Mouse (Mus musculus) CD4-positive, CD25-positive, alpha-beta regulatory T cell, adult 4 months (primary cell): ENCODE data around the gene Gm16181. TPM values are rescaled to one million over a fixed set of nuclear protein-coding genes. Genes with fewer than 3 reads are reported as not detected.
A peak's percentile ranks its signal among the peaks of the same experiment; 100 is the strongest.
"Not testable (repeated sequence)": the region's sequence is repeated elsewhere in the genome, so short reads cannot be mapped to it uniquely, and the experiment has no call there.

Experiments
- ATAC-seq: one replicate; pipeline ENCODE4 v1.8.0; 2017
- polyA plus RNA-seq, 2 experiments: library from polyadenylated mRNA; unstranded; fragments of 100-300 nt; shearing (Covaris generic); gene quantifications; one replicate each; pipeline ENCODE4 v1.2.1; 2017

Gm16181 gene
- polyA plus RNA-seq, 2 experiments from 2014 or later, result 0.79 to 1.4 TPM

DNA sequence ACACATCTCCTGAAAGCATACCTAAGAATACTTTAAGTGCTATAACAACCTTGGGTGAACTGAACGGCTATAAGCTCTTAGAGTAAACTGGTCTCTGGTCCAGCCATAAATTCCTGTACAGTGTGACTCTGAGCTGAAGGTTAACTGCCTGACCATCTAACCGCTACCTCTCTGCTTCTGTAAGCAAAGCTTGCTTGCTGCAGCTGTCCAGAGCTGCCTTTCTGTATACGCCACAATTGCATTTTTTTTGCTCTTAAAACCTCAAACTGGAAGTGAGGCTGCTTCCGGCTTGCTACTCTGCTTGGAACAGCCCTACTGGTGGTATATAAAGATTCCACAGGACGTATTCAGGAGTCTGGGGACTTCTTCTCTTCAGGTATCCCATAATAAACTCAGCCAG is 12.0 kb downstream of the Gm16181 start:
- ATAC-seq, result peak; percentile 16

DNA sequence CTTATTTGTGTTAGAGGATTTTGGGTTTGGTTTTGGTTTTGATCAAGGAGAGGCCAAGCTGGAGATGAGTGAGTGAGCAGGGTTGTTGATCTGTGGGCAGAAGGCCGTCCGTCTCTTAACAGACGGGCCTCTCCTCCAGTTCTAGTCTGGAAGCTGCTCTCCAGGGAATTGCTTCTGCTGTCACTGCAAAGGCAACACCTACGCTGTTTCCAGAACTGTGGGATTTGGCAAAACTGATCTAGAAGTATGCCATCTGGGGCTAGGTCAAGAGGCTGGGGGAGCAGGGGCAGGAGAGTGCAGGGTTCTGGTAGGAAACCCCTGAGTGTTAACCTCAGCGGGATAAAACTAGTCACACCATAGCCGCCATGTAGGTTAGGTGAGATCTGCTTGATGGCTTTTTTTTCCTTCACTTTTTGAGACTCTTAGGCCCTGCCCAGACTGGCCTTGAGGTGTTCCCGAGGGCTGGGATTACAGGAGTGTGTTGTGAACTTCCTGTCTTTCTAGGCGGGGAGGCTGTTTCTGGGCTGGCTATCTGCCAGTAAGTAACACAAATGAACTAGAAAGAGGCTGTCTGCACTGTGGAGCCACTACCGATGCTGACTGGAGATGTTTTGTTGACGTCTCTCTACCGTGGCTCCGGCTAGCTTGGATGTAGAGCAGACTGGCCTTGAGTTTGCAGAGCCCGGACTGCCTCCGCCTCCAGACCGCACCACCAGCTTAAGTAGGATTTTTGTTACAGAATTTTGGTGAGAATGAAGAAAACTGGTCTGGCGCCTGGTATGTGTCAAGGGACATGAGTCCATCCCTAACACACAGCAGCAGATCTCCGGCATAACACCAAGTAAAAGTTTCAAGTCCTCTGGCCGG is 12.7 kb downstream of the Gm16181 start, which contains the start of gene Atp6v1g2:
Gene Atp6v1g2 (plus strand): TSS at position 547 of the 867 bp plus-strand sequence.
- ATAC-seq, result no peak

DNA sequence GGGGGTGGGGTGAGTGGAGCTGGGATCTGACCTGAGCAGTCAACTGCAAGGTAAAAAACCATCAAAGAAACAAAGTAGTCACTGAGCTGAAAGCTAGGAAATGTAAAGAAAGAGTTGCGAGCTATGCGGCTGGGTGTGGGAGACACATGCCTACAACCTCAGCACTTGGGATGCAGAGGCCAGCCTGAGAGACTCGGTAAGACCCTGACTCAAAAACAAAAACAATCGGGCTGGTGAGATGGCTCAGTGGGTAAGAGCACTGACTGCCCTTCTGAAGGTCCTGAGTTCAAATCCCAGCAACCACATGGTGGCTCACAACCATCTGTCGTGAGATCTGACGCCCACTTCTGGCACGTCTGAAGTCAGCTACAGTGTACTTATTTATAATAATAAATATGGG is 13.5 kb downstream of the Gm16181 start:
- ATAC-seq, result not testable (repeated sequence)

- ATAC-seq, result no peak
These were observed 14.3 kb downstream of the Gm16181 start for GRCm38 (mm10) chr17:35234903-35235302.

DNA sequence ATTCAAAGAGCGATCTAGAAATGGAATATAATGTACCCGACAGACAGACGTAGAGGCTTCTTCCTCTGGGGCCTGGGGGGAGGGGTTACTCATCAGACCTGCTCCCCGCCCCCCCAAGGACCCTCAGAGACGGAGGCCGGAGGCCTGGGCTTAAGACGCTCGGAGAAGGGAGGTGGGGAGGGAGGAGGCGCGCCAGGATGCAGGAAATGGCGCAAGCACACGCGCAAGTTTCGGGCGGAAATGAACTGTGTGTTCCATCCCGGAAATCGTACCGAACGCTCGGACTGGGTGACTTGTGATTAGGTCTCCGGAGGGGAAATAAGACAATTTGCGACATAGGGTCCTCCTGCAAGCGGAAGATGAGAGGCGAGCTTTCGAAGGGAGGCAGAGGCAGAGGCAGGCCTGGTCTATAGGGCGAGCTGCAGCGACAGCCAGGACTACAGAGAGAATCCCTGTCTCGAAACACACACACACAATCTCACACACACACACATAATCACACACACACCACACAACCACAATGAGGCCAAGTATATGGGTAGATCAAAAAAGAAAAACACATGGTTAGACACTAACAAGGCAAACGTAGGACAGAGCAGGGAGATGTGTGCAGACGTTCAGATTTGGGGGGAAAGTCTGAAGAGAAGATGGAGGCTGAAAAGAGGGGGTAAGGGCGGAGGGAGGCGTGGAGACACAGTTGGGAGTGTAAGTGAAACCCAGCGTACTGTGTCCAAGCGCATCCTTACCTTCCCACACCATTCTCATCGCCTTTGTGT is 15.2 kb downstream of the Gm16181 start, which contains the start of gene Nfkbil1:
Gene Nfkbil1 (minus strand): TSS at position 179 of the 776 bp plus-strand sequence.
- ATAC-seq, result peak; percentile 60

- ATAC-seq, result peak; percentile 64
These were observed 15.7 kb downstream of the Gm16181 start for GRCm38 (mm10) chr17:35236390-35236746.

DNA sequence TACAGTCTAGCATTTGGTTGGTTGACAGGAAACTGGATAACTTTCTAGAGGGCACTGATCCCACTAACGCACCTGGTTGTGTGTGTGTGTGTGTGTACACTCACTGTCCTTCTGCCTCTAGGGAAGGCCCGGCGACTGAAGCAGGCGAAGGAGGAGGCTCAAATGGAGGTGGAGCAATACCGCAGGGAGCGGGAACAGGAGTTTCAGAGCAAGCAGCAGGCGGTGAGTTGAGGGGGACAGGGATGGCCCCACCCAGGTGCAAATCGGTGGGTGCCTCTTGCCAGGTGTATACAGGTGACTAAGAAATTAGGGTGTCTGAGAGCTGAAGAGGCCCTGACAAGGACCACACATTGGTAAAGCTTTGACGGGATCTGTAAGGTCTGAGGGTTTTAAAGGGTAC is 16.4 kb downstream of the Gm16181 start:
- no peak for ATAC-seq

GRCm38 (mm10) chr17:35237504-35237903 is 16.9 kb downstream of the Gm16181 start:
- ATAC-seq, result no peak

DNA sequence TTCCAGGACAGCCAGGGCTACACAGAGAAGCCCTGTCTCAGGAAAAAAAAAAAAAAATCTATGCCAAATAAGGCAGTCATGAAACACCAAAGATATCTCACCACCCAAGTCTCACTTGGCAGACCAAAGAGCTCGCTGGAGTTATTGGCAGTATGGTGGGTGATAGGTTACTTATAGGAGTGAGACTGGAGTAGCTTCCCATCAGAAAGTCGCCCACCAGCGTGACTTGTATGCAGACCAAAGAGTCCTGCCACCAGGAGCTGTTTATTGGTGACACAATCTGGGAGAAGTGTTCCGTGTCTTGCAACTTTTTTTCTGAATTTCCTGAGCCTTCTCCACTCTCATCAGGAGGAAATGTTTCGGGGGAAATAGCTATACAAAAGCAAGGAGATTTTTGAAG is 19.1 kb downstream of the Gm16181 start:
- ATAC-seq, result no peak

DNA sequence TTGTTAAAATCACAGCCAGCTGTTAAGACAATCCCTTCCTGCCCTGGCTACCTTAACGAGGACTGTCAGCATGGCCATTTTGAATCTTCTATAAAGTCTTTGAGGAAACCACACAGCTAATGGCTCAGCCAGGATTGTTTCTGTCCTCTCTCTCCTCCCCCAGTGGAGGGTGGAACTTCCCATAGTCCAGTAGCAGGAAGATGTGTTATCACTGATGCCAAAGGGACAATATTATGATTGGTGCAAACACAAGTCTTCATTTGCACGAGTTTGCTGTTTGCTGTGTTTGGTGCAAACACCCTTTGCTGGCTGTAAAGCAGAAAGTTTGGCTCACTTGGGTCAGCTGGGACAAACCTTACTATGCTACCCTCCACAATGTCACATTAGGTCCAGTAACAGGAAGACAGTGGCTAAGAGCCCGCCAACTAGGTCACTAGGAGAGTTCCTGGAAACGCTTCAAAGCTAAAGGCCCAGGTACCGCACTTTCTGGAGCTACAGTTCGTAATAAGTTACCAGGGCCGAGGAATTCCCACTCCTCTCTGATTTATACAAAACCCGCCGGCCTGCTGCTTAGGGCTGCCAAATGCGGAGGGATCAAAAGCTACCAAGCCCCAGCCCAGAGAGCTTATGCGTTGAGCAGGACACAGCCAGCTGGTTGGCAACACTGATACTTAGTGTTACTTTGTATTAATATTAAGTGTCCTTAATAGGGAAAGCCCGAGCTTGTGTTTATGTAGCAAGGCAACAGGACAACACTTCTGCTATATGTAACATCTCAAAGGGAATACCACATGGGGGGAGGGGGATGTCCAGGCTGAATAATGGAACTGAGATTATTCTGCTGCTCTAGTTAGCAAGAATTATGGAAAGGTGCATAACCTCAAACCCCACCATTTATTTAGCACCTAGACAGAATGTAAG is 20.0 kb downstream of the Gm16181 start:
- ATAC-seq, result no peak

DNA sequence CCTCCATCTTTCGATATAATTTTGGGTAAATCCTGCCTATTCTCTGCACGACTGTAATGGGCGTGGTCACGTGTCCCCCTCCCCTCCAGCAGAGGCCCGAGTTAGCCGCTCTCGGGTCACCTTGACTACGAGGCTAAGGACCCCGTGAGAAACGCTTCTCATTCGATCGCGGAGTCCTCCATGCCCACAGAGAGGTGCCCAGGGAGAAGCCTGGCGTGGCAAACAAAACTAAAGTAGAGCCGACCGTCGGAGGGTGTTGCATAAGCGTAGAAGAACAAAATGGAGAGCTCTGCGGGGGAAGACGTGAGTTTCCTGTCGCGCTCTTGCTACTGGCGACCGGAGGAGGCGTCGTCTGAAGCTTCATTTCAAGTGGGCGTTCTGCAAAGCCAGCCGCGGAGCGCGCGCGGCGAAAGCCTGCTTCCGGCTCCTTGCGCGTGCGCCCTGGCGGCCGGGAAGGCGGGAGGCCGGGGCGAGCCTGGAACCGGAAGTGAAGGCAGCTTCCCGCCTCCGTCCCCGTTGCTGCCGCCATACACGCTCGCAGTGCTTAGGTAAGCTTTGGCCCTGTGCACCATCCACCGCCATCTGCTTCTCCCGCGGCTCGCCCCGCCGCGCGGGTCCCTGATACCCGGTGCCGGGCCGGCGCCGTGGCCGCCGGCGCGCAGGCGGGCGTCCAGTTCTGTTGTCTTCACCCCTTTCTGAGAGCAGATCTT is 20.8 kb downstream of the Gm16181 start, which contains the start of gene Ddx39b:
Gene Ddx39b (plus strand): TSS at position 442 of the 710 bp plus-strand sequence.
- ATAC-seq, result peak; percentile 76

- ATAC-seq, result peak; percentile 46
These were observed 21.6 kb downstream of the Gm16181 start for GRCm38 (mm10) chr17:35242015-35242941.

GRCm38 (mm10) chr17:35243086-35243485 is 22.5 kb downstream of the Gm16181 start:
- no peak for ATAC-seq

- no peak for ATAC-seq
These were observed 24.4 kb downstream of the Gm16181 start for GRCm38 (mm10) chr17:35244999-35245398.

DNA sequence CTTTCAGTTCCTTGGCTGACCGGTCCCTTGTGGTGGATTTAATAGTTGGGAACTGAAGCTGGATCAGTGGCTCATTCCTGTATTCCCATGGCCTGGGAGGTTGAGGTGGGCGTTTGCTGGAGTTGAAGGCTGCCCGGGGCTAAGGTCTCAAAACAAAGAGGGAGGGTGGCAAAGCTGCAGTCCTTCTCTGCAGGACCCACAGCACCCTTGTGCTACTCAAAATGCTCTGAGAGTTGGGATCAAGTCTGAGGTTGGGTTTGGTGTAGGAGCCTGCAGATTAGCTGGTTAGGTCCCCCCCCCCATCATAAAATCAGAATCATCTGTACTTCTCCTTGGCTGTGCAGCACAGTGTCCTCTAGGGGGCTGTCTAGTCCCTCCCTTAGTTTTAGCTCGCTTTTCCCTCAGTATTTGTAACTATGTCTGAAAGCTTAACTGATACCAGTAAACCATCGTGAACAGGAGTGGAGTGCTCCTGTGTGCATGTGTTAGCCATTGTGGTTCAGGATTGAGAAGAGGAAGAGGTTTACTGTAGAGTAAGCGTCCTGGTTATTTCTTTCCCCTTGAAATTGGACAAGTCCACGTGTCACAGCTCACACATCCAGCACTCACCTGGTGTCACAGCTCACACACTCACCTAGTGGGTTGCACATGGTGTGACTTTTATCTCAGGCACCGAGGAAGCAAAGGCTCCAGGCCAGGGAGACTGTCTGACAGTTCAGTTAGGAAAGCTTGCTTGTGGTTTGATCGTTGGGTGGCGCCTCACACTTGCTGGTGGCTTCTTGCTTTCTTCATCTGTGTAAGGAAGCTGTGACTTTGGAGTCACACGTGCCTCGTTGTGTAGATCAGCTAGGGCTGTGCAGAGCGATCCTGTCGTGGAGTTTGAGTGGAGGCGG is 25.3 kb downstream of the Gm16181 start:
- no peak for ATAC-seq

DNA sequence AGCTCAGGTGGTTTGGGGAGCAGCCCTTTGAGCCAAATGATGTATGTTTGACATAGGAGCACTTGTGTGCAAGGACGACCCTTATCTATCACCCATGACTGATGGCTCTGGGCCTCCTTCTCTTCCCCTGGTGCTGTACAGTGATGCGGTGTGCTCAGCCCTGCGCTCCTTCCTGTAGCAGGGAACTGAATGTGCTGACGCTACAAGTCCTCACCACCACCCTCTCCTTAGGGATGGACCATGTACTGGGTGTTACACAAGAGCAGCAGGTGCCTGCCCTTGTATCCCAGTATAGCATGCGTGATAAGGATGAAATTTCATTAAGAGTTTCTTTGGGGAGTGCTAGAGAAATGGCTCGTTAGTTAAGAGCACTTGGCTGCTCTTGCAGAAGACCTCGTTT is 26.5 kb downstream of the Gm16181 start:
- ATAC-seq, result no peak

- ATAC-seq, result no peak
These were observed 28.4 kb downstream of the Gm16181 start for GRCm38 (mm10) chr17:35248986-35249385.

- no peak for ATAC-seq
These were observed 29.0 kb downstream of the Gm16181 start for GRCm38 (mm10) chr17:35249451-35250197.
